ENCODE assay signal across 19 mouse cellular contexts in genomic region chr11:22809465-22810096, GRCm38 (mm10). TPM values are rescaled to one million over a fixed set of nuclear protein-coding genes. Genes with fewer than 3 reads are reported as not detected.
DNase-seq lines count a peak whose midpoint lies in the region; ATAC-seq and TF ChIP-seq lines count a peak whose summit lies in the region.
"Had no signal": no experiment of that assay in that cellular context is flagged by ENCODE, and none has a peak within 500 bp of the region (broad histone marks: within the 10 kb centered on the region; RNA-seq: fewer than 3 reads in every experiment).

No protein-coding gene starts in this region.

- no peak for TF ChIP-seq CTCF in bone marrow, adult 2 months (IDR thresholded peaks at IDR 0.05; ENCODE audit: control insufficient read depth, insufficient read depth, low read length)
- TF ChIP-seq CTCF in thymus, adult 2 months (IDR thresholded peaks at IDR 0.05; ENCODE audit: borderline replicate concordance, control insufficient read depth, extremely low read depth, insufficient read depth, low read length, poor library complexity), result no peak

- H3K27me3 ChIP-seq in embryonic facial prominence, embryonic 14.5 days (replicated peaks; ENCODE audit: control insufficient read depth, insufficient read depth, low read length), result no peaks in the 10 kb centered on the region
- H3K27me3 ChIP-seq in embryonic facial prominence, embryonic 10.5 days (replicated peaks; ENCODE audit: low read depth, poor library complexity, severe bottlenecking), result no peaks in the 10 kb centered on the region
- H3K27me3 ChIP-seq in liver, embryonic 11.5 days (replicated peaks; ENCODE audit: control insufficient read depth, insufficient read depth, low read length), result no peaks in the 10 kb centered on the region
- H3K27me3 ChIP-seq in thymus, adult 2 months (ENCODE audit: control insufficient read depth, insufficient read depth, low read length), result no peaks in the 10 kb centered on the region
- H3K27me3 ChIP-seq: CH12.LX; forebrain, embryonic 15.5 days; hindbrain, embryonic 12.5 days; limb, embryonic 13.5 days; midbrain, embryonic 13.5 days had no signal

- no peaks in the 10 kb centered on the region for H3K36me3 ChIP-seq in embryonic facial prominence, embryonic 14.5 days (ENCODE audit: control insufficient read depth, insufficient read depth, low read length)
- H3K36me3 ChIP-seq in embryonic facial prominence, embryonic 10.5 days (replicated peaks), result no peaks in the 10 kb centered on the region
- H3K36me3 ChIP-seq in liver, embryonic 11.5 days (ENCODE audit: control insufficient read depth, insufficient read depth, low read length), result no peaks in the 10 kb centered on the region
- H3K36me3 ChIP-seq in thymus, adult 2 months (ENCODE audit: control insufficient read depth, insufficient read depth, low read length), result no peaks in the 10 kb centered on the region
- H3K36me3 ChIP-seq: forebrain, embryonic 15.5 days; hindbrain, embryonic 12.5 days; limb, embryonic 13.5 days; midbrain, embryonic 13.5 days had no signal

- H3K4me1 ChIP-seq in embryonic facial prominence, embryonic 14.5 days (ENCODE audit: control insufficient read depth, insufficient read depth, low read length), result no peaks in the 10 kb centered on the region
- H3K4me1 ChIP-seq in embryonic facial prominence, embryonic 10.5 days, result 0 out of 2 replicates have a peak, but pooled peaks cover 5% of the 10 kb centered on the region
- H3K4me1 ChIP-seq in bone marrow, adult 2 months (ENCODE audit: control insufficient read depth, insufficient read depth, low read length), result peaks cover 9% of the 10 kb centered on the region
- peaks cover 40% of the 10 kb centered on the region for H3K4me1 ChIP-seq in liver, embryonic 11.5 days (replicated peaks; ENCODE audit: control insufficient read depth, insufficient read depth, low read length)
- peaks cover 28% of the 10 kb centered on the region for H3K4me1 ChIP-seq in thymus, adult 2 months (replicated peaks; ENCODE audit: control insufficient read depth, insufficient read depth, low read length)
- H3K4me1 ChIP-seq: forebrain, embryonic 15.5 days; hindbrain, embryonic 12.5 days; limb, embryonic 13.5 days; midbrain, embryonic 13.5 days had no signal

- 62% methylated on average over 7 of the region's 7 CpGs for WGBS in embryonic facial prominence, embryonic 14.5 days
- WGBS in embryonic facial prominence, embryonic 10.5 days, result 81% methylated on average over 7 of the region's 7 CpGs
- WGBS in bone marrow, adult 2 months, result 15% methylated on average over 7 of the region's 7 CpGs
- 34% methylated on average over 7 of the region's 7 CpGs for whole genome bisulfite sequencing in liver, embryonic 11.5 days
- 10% methylated on average over 7 of the region's 7 CpGs for WGBS in thymus, adult 2 months

- 0 out of 2 replicates have a peak, but pooled peaks have one; percentile 22 for ATAC-seq in embryonic facial prominence, embryonic 14.5 days (ENCODE audit: low read depth)
- peak; percentile 74 for ATAC-seq in liver, embryonic 11.5 days (replicated peaks; ENCODE audit: low FRiP score)
- ATAC-seq: forebrain, embryonic 15.5 days; intestine, postnatal 0 days; midbrain, embryonic 13.5 days had no signal

- H3K27ac ChIP-seq in embryonic facial prominence, embryonic 14.5 days (replicated peaks; ENCODE audit: low read depth, low read length), result no peak overlapping the region
- no peak overlapping the region for H3K27ac ChIP-seq in embryonic facial prominence, embryonic 10.5 days (replicated peaks)
- peak overlapping the region; percentile 39 for H3K27ac ChIP-seq in bone marrow, adult 2 months (ENCODE audit: control insufficient read depth, insufficient read depth, low read depth, low read length, poor library complexity)
- H3K27ac ChIP-seq in liver, embryonic 11.5 days (ENCODE audit: low read depth, low read length), result no peak overlapping the region; the same call in 1 of the 2 replicates
- H3K27ac ChIP-seq in thymus, adult 2 months (ENCODE audit: control insufficient read depth, insufficient read depth, low read length), result peak overlapping the region; percentile 80
- H3K27ac ChIP-seq: forebrain, embryonic 15.5 days; gastrocnemius, adult 2 months; hindbrain, embryonic 12.5 days; limb, embryonic 13.5 days; midbrain, embryonic 13.5 days had no signal

- no peak overlapping the region for H3K4me3 ChIP-seq in embryonic facial prominence, embryonic 14.5 days (ENCODE audit: low read depth, low read length)
- no peak overlapping the region for H3K4me3 ChIP-seq in embryonic facial prominence, embryonic 10.5 days
- no peak overlapping the region for H3K4me3 ChIP-seq in bone marrow, adult 2 months (replicated peaks; ENCODE audit: control insufficient read depth, low read depth, low read length)
- no peak overlapping the region for H3K4me3 ChIP-seq in liver, embryonic 11.5 days (ENCODE audit: low read depth, low read length)
- H3K4me3 ChIP-seq in thymus, adult 2 months (ENCODE audit: control insufficient read depth, insufficient read depth, low read length), result no peak overlapping the region
- H3K4me3 ChIP-seq: forebrain, embryonic 15.5 days; gastrocnemius, adult 2 months; hindbrain, embryonic 12.5 days; limb, embryonic 13.5 days; midbrain, embryonic 13.5 days had no signal

- H3K4me2 ChIP-seq in embryonic facial prominence, embryonic 14.5 days (ENCODE audit: low read depth, low read length), result no peak overlapping the region
- H3K4me2 ChIP-seq in liver, embryonic 11.5 days, result peak overlapping the region; percentile 34
- H3K4me2 ChIP-seq: forebrain, embryonic 15.5 days; heart, embryonic 11.5 days; hindbrain, embryonic 12.5 days; limb, embryonic 13.5 days; midbrain, embryonic 13.5 days had no signal

- no peak for TF ChIP-seq POLR2A in bone marrow, adult 2 months (IDR thresholded peaks at IDR 0.05; ENCODE audit: borderline replicate concordance, control insufficient read depth, low read depth, low read length)
- TF ChIP-seq POLR2A in thymus, adult 2 months (IDR thresholded peaks at IDR 0.05; ENCODE audit: control insufficient read depth, extremely low read depth, insufficient read depth, low read length, poor library complexity), result no peak

- H3K9me3 ChIP-seq in embryonic facial prominence, embryonic 14.5 days (ENCODE audit: control insufficient read depth, low read length), result no peaks in the 10 kb centered on the region
- H3K9me3 ChIP-seq in embryonic facial prominence, embryonic 10.5 days, result no peaks in the 10 kb centered on the region
- H3K9me3 ChIP-seq in liver, embryonic 11.5 days (ENCODE audit: control insufficient read depth, low read length), result no peaks in the 10 kb centered on the region
- H3K9me3 ChIP-seq: forebrain, embryonic 15.5 days; hindbrain, embryonic 12.5 days; limb, embryonic 13.5 days; midbrain, embryonic 13.5 days had no signal

- DNase-seq in embryonic facial prominence, embryonic 14.5 days (ENCODE audit: low spot score), result peak; percentile 16
- DNase-seq in embryonic facial prominence, embryonic 10.5 days (ENCODE audit: low spot score), result no peak
- no peak for DNase-seq in liver, embryonic 11.5 days (ENCODE audit: low spot score)
- no peak for DNase-seq in thymus, adult 2 months
- no peak for DNase-seq in lung, postnatal 10 days
- DNase-seq in urinary bladder, postnatal 25 days (ENCODE audit: low spot score), result no peak
- no peak for DNase-seq in frontal cortex, postnatal 36 days (ENCODE audit: low spot score in 2 of 2)
- DNase-seq: cerebellum, adult 9-10 months; gastrocnemius, adult 2 months; kidney, postnatal 14 days; lung, postnatal 36 days had no signal

- H3K9ac ChIP-seq in embryonic facial prominence, embryonic 14.5 days (ENCODE audit: low read depth, low read length), result no peak overlapping the region
- H3K9ac ChIP-seq in liver, embryonic 11.5 days (ENCODE audit: low read depth, low read length), result no peak overlapping the region
- H3K9ac ChIP-seq: forebrain, embryonic 15.5 days; hindbrain, embryonic 12.5 days; limb, embryonic 13.5 days; midbrain, embryonic 13.5 days had no signal

RNA-seq across cellular contexts. Expression of gene B3gnt2, which starts 51.2 kb away (rescaled TPM):
- polyA plus RNA-seq in embryonic facial prominence, embryonic 14.5 days (2014; fragmentation: Nextera tagmentation; extraction: Ambion mirVana), result 6.4 and 9.2 TPM in 2 replicates
- 2.4 and 3.4 TPM in 2 replicates for polyA plus RNA-seq in embryonic facial prominence, embryonic 10.5 days (2016; fragmentation: Nextera tagmentation; extraction: Ambion mirVana)
- polyA plus RNA-seq in bone marrow, adult 2 months (2011; ENCODE audit: insufficient read depth, insufficient read length, low replicate concordance, missing spikeins), result 0.54 and 6.2 TPM in 2 replicates
- 3.9 and 6.6 TPM in 2 replicates for polyA plus RNA-seq in liver, embryonic 11.5 days (2014; fragmentation: Nextera tagmentation; extraction: Ambion mirVana)
- polyA plus RNA-seq in thymus, adult 2 months (2012; rRNA removed), result 35.4 and 41.4 TPM in 2 replicates

Comparison
In these comparisons a context has a peak if more than half of its experiments do, and no peak if none do; other contexts are left out.
1. H3K27ac ChIP-seq: peak in bone marrow, adult 2 months (single experiment) and thymus, adult 2 months (single experiment); none in embryonic facial prominence, embryonic 14.5 days (single experiment), embryonic facial prominence, embryonic 10.5 days (single experiment) and liver, embryonic 11.5 days (single experiment).